In genomic region chr12:26276556-26276955, GRCm38 (mm10) we compare ENCODE assay signal across 16 mouse cellular contexts.
DNase-seq lines count a peak whose midpoint lies in the region; ATAC-seq and TF ChIP-seq lines count a peak whose summit lies in the region.
"Had no signal": no experiment of that assay in that cellular context is flagged by ENCODE, and none has a peak within 500 bp of the region (broad histone marks: within the 10 kb centered on the region; RNA-seq: fewer than 3 reads in every experiment).

No protein-coding gene starts in this region.

- peak; percentile 11; the same call in 1 of the 2 replicates for ATAC-seq in hindbrain, embryonic 14.5 days (ENCODE audit: low FRiP score)
- no peak for ATAC-seq in hindbrain, postnatal 0 days
- ATAC-seq in midbrain, embryonic 15.5 days (replicated peaks) = 0 out of 2 replicates have a peak, but pooled peaks have one; percentile 42
- ATAC-seq in embryonic facial prominence, embryonic 15.5 days (ENCODE audit: insufficient number of reproducible peaks, low FRiP score, low TSS enrichment, low read depth) = no peak
- ATAC-seq in intestine, embryonic 16.5 days = peak; percentile 28; the same call in 1 of the 2 replicates
- ATAC-seq: inflammation-experienced regulatory T-cells, adult 6 months; Patski had no signal

- no peaks in the 10 kb centered on the region for H3K9me3 ChIP-seq in hindbrain, embryonic 14.5 days (ENCODE audit: control insufficient read depth, low read length)
- H3K9me3 ChIP-seq in hindbrain, postnatal 0 days (ENCODE audit: low read length) = no peaks in the 10 kb centered on the region
- H3K9me3 ChIP-seq in midbrain, embryonic 15.5 days = no peaks in the 10 kb centered on the region
- no peaks in the 10 kb centered on the region for H3K9me3 ChIP-seq in midbrain, embryonic 10.5 days (replicated peaks)
- no peaks in the 10 kb centered on the region for H3K9me3 ChIP-seq in embryonic facial prominence, embryonic 15.5 days (replicated peaks)
- H3K9me3 ChIP-seq in intestine, embryonic 16.5 days (ENCODE audit: control insufficient read depth, low read length) = no peaks in the 10 kb centered on the region
- H3K9me3 ChIP-seq: heart, embryonic 10.5 days; midbrain, embryonic 12.5 days; stomach, embryonic 15.5 days had no signal

- 75% methylated on average over 2 of the region's 2 CpGs for WGBS in hindbrain, embryonic 14.5 days
- 51% methylated on average over 2 of the region's 2 CpGs for WGBS in hindbrain, postnatal 0 days
- 76% methylated on average over 2 of the region's 2 CpGs for WGBS in midbrain, embryonic 15.5 days
- 88% methylated on average over 2 of the region's 2 CpGs for whole genome bisulfite sequencing in midbrain, embryonic 10.5 days
- 69% methylated on average over 2 of the region's 2 CpGs for WGBS in embryonic facial prominence, embryonic 15.5 days
- 59% methylated on average over 2 of the region's 2 CpGs for WGBS in intestine, embryonic 16.5 days

- H3K4me1 ChIP-seq in hindbrain, embryonic 14.5 days (replicated peaks; ENCODE audit: control insufficient read depth, insufficient read depth, low read length) = peaks cover 4% of the 10 kb centered on the region; the same call in 1 of the 2 replicates
- peaks cover 6% of the 10 kb centered on the region; the same call in 1 of the 2 replicates for H3K4me1 ChIP-seq in hindbrain, postnatal 0 days (ENCODE audit: insufficient read depth, low read length)
- peaks cover 8% of the 10 kb centered on the region; the same call in 1 of the 2 replicates for H3K4me1 ChIP-seq in midbrain, embryonic 15.5 days
- peaks cover 6% of the 10 kb centered on the region for H3K4me1 ChIP-seq in midbrain, embryonic 10.5 days
- H3K4me1 ChIP-seq in embryonic facial prominence, embryonic 15.5 days = peaks cover 5% of the 10 kb centered on the region; the same call in 1 of the 2 replicates
- H3K4me1 ChIP-seq in intestine, embryonic 16.5 days (ENCODE audit: control insufficient read depth, insufficient read depth, low read length) = no peaks in the 10 kb centered on the region

- H3K4me2 ChIP-seq in hindbrain, embryonic 14.5 days (replicated peaks) = no peak overlapping the region
- no peak overlapping the region for H3K4me2 ChIP-seq in hindbrain, postnatal 0 days (ENCODE audit: low read depth, low read length)
- no peak overlapping the region for H3K4me2 ChIP-seq in midbrain, embryonic 15.5 days
- H3K4me2 ChIP-seq in embryonic facial prominence, embryonic 15.5 days (replicated peaks) = no peak overlapping the region
- no peak overlapping the region for H3K4me2 ChIP-seq in intestine, embryonic 16.5 days (ENCODE audit: low read depth, low read length)
- H3K4me2 ChIP-seq: midbrain, embryonic 12.5 days; stomach, embryonic 15.5 days had no signal

- H3K4me3 ChIP-seq in hindbrain, embryonic 14.5 days (replicated peaks; ENCODE audit: low read length) = no peak overlapping the region
- H3K4me3 ChIP-seq in hindbrain, postnatal 0 days (ENCODE audit: low read length) = no peak overlapping the region
- no peak overlapping the region for H3K4me3 ChIP-seq in midbrain, embryonic 15.5 days
- no peak overlapping the region for H3K4me3 ChIP-seq in midbrain, embryonic 10.5 days
- no peak overlapping the region for H3K4me3 ChIP-seq in embryonic facial prominence, embryonic 15.5 days (replicated peaks)
- no peak overlapping the region for H3K4me3 ChIP-seq in intestine, embryonic 16.5 days (ENCODE audit: low read length)
- H3K4me3 ChIP-seq: heart, embryonic 10.5 days; midbrain, embryonic 12.5 days; stomach, embryonic 15.5 days had no signal

- no peaks in the 10 kb centered on the region; the same call in 1 of the 2 replicates for H3K27me3 ChIP-seq in hindbrain, embryonic 14.5 days (ENCODE audit: control insufficient read depth, insufficient read depth, low read length)
- no peaks in the 10 kb centered on the region for H3K27me3 ChIP-seq in hindbrain, postnatal 0 days (ENCODE audit: insufficient read depth, low read length)
- no peaks in the 10 kb centered on the region for H3K27me3 ChIP-seq in midbrain, embryonic 15.5 days (replicated peaks)
- no peaks in the 10 kb centered on the region for H3K27me3 ChIP-seq in midbrain, embryonic 10.5 days (ENCODE audit: low read depth, poor library complexity, severe bottlenecking)
- H3K27me3 ChIP-seq in embryonic facial prominence, embryonic 15.5 days = no peaks in the 10 kb centered on the region
- no peaks in the 10 kb centered on the region for H3K27me3 ChIP-seq in intestine, embryonic 16.5 days (replicated peaks; ENCODE audit: control insufficient read depth, insufficient read depth, low read length)
- H3K27me3 ChIP-seq: midbrain, embryonic 12.5 days; stomach, embryonic 15.5 days had no signal

- H3K36me3 ChIP-seq in hindbrain, embryonic 14.5 days (replicated peaks; ENCODE audit: control insufficient read depth, insufficient read depth) = no peaks in the 10 kb centered on the region
- H3K36me3 ChIP-seq in hindbrain, postnatal 0 days (ENCODE audit: insufficient read depth, low read length) = no peaks in the 10 kb centered on the region
- no peaks in the 10 kb centered on the region for H3K36me3 ChIP-seq in midbrain, embryonic 15.5 days (replicated peaks)
- H3K36me3 ChIP-seq in midbrain, embryonic 10.5 days = no peaks in the 10 kb centered on the region
- no peaks in the 10 kb centered on the region for H3K36me3 ChIP-seq in embryonic facial prominence, embryonic 15.5 days
- H3K36me3 ChIP-seq in intestine, embryonic 16.5 days (ENCODE audit: control insufficient read depth, insufficient read depth, low read length) = no peaks in the 10 kb centered on the region
- H3K36me3 ChIP-seq: heart, embryonic 10.5 days; midbrain, embryonic 12.5 days; stomach, embryonic 15.5 days had no signal

- no peak for TF ChIP-seq CTCF in hindbrain, postnatal 0 days (IDR thresholded peaks at IDR 0.05; ENCODE audit: low read depth)

- no peak overlapping the region for H3K27ac ChIP-seq in hindbrain, embryonic 14.5 days
- no peak overlapping the region for H3K27ac ChIP-seq in hindbrain, postnatal 0 days
- no peak overlapping the region for H3K27ac ChIP-seq in midbrain, embryonic 15.5 days
- H3K27ac ChIP-seq in midbrain, embryonic 10.5 days (replicated peaks) = no peak overlapping the region
- 0 out of 2 replicates have a peak overlapping the region, but pooled peaks have one; percentile 8 for H3K27ac ChIP-seq in embryonic facial prominence, embryonic 15.5 days (replicated peaks)
- no peak overlapping the region for H3K27ac ChIP-seq in intestine, embryonic 16.5 days (ENCODE audit: low read length)
- H3K27ac ChIP-seq: macrophage; midbrain, embryonic 12.5 days; stomach, embryonic 15.5 days had no signal

- H3K9ac ChIP-seq in hindbrain, embryonic 14.5 days = no peak overlapping the region
- no peak overlapping the region for H3K9ac ChIP-seq in hindbrain, postnatal 0 days (replicated peaks; ENCODE audit: low read length)
- H3K9ac ChIP-seq in midbrain, embryonic 15.5 days = no peak overlapping the region
- no peak overlapping the region for H3K9ac ChIP-seq in embryonic facial prominence, embryonic 15.5 days
- H3K9ac ChIP-seq in intestine, embryonic 16.5 days (ENCODE audit: low read depth, low read length) = no peak overlapping the region
- H3K9ac ChIP-seq: midbrain, embryonic 12.5 days; stomach, embryonic 15.5 days had no signal

- no peak for DNase-seq in hindbrain, embryonic 14.5 days (ENCODE audit: low spot score)
- DNase-seq in hindbrain, postnatal 0 days (ENCODE audit: low spot score) = no peak
- no peak for DNase-seq in midbrain, embryonic 10.5 days (ENCODE audit: low spot score)
- DNase-seq in gastrocnemius, adult 18-20 months (ENCODE audit: low spot score) = no peak
- no peak for DNase-seq in layer of hippocampus, postnatal 10 days (ENCODE audit: low spot score in 2 of 2)
- DNase-seq: gastrocnemius, postnatal 25 days; lung, adult 2 months had no signal

Comparison
In these comparisons a context has a peak if more than half of its experiments do, and no peak if none do; other contexts are left out.
1. ATAC-seq: peak in hindbrain, embryonic 14.5 days (single experiment), midbrain, embryonic 15.5 days (single experiment) and intestine, embryonic 16.5 days (single experiment); none in hindbrain, postnatal 0 days (single experiment) and embryonic facial prominence, embryonic 15.5 days (single experiment).